24 mouse cellular contexts compared by ENCODE assay signal in the genomic region with DNA sequence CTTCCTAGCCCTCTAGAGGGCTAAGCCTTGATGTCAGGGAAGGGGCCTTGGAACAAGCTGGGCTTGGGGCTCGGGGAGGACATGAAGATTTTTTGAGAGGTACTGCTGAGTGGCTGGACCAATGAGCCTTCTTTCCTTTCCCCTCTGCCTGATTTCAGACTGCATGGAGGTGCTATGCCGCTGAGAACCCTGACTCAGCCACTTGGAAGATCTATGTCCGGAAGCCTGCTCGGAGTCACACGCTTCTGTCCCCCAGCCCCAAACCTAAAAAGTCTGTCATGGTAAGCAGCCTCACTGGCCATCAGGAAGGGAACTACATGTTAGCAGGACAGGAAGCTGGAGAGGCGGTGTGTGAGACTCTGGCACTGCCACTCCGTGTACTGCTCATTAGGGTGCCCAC.
DNase-seq lines count a peak whose midpoint lies in the region; ATAC-seq lines count a peak whose summit lies in the region.
"Had no signal": no experiment of that assay in that cellular context is flagged by ENCODE, and none has a peak within 500 bp of the region (broad histone marks: within the 10 kb centered on the region; RNA-seq: fewer than 3 reads in every experiment).

No protein-coding gene starts in this region.

- H3K9ac ChIP-seq in intestine, embryonic 14.5 days (ENCODE audit: low read length), result no peak overlapping the region
- H3K9ac ChIP-seq in intestine, embryonic 16.5 days (ENCODE audit: low read depth, low read length), result no peak overlapping the region
- H3K9ac ChIP-seq: forebrain, embryonic 13.5 days; heart, embryonic 12.5 days; heart, embryonic 15.5 days; hindbrain, embryonic 13.5 days had no signal

- H3K4me3 ChIP-seq in intestine, embryonic 14.5 days (ENCODE audit: low read depth, low read length), result no peak overlapping the region
- no peak overlapping the region for H3K4me3 ChIP-seq in intestine, embryonic 16.5 days (ENCODE audit: low read length)
- no peak overlapping the region for H3K4me3 ChIP-seq in embryonic facial prominence, embryonic 10.5 days
- H3K4me3 ChIP-seq in limb, embryonic 10.5 days, result no peak overlapping the region
- H3K4me3 ChIP-seq: forebrain, embryonic 10.5 days; forebrain, embryonic 13.5 days; heart, embryonic 12.5 days; heart, embryonic 15.5 days; hindbrain, embryonic 10.5 days; hindbrain, embryonic 13.5 days had no signal

- no peak overlapping the region for H3K27ac ChIP-seq in intestine, embryonic 14.5 days (ENCODE audit: low read depth)
- no peak overlapping the region for H3K27ac ChIP-seq in intestine, embryonic 16.5 days (ENCODE audit: low read length)
- no peak overlapping the region for H3K27ac ChIP-seq in embryonic facial prominence, embryonic 10.5 days (replicated peaks)
- H3K27ac ChIP-seq in limb, embryonic 10.5 days, result no peak overlapping the region
- H3K27ac ChIP-seq: forebrain, embryonic 10.5 days; forebrain, embryonic 13.5 days; heart, embryonic 15.5 days; hindbrain, embryonic 10.5 days; hindbrain, embryonic 13.5 days had no signal

- H3K9me3 ChIP-seq in intestine, embryonic 14.5 days (ENCODE audit: control insufficient read depth, low read length), result no peaks in the 10 kb centered on the region
- H3K9me3 ChIP-seq in intestine, embryonic 16.5 days (ENCODE audit: control insufficient read depth, low read length), result no peaks in the 10 kb centered on the region
- H3K9me3 ChIP-seq in embryonic facial prominence, embryonic 10.5 days, result no peaks in the 10 kb centered on the region
- no peaks in the 10 kb centered on the region for H3K9me3 ChIP-seq in limb, embryonic 10.5 days (replicated peaks)
- H3K9me3 ChIP-seq: forebrain, embryonic 10.5 days; forebrain, embryonic 13.5 days; heart, embryonic 12.5 days; heart, embryonic 15.5 days; hindbrain, embryonic 10.5 days; hindbrain, embryonic 13.5 days had no signal

- no peaks in the 10 kb centered on the region; the same call in 1 of the 2 replicates for H3K27me3 ChIP-seq in intestine, embryonic 14.5 days (replicated peaks; ENCODE audit: control insufficient read depth, insufficient read depth, low read length)
- H3K27me3 ChIP-seq in intestine, embryonic 16.5 days (replicated peaks; ENCODE audit: control insufficient read depth, insufficient read depth, low read length), result no peaks in the 10 kb centered on the region
- peaks cover 42% of the 10 kb centered on the region for H3K27me3 ChIP-seq in embryonic facial prominence, embryonic 10.5 days (replicated peaks; ENCODE audit: low read depth, poor library complexity, severe bottlenecking)
- H3K27me3 ChIP-seq in limb, embryonic 10.5 days (ENCODE audit: low read depth, poor library complexity, severe bottlenecking), result 0 out of 2 replicates have a peak, but pooled peaks cover 4% of the 10 kb centered on the region
- H3K27me3 ChIP-seq: heart, embryonic 15.5 days; hindbrain, embryonic 13.5 days had no signal

- 89% methylated on average over 7 of the region's 7 CpGs for WGBS in intestine, embryonic 14.5 days
- WGBS in intestine, embryonic 16.5 days, result 88% methylated on average over 7 of the region's 7 CpGs
- WGBS in embryonic facial prominence, embryonic 10.5 days, result 90% methylated on average over 7 of the region's 7 CpGs
- WGBS in limb, embryonic 10.5 days, result 90% methylated on average over 7 of the region's 7 CpGs

- no peaks in the 10 kb centered on the region for H3K4me1 ChIP-seq in intestine, embryonic 14.5 days (replicated peaks; ENCODE audit: control insufficient read depth, insufficient read depth, low read length)
- no peaks in the 10 kb centered on the region for H3K4me1 ChIP-seq in intestine, embryonic 16.5 days (ENCODE audit: control insufficient read depth, insufficient read depth, low read length)
- 0 out of 2 replicates have a peak, but pooled peaks cover 2% of the 10 kb centered on the region for H3K4me1 ChIP-seq in embryonic facial prominence, embryonic 10.5 days
- H3K4me1 ChIP-seq in limb, embryonic 10.5 days, result peaks cover 6% of the 10 kb centered on the region; the same call in 1 of the 2 replicates
- H3K4me1 ChIP-seq: heart, embryonic 12.5 days; heart, embryonic 15.5 days had no signal

- ATAC-seq in intestine, embryonic 14.5 days (replicated peaks; ENCODE audit: low FRiP score, low TSS enrichment, low read depth), result no peak
- no peak for ATAC-seq in intestine, embryonic 16.5 days
- ATAC-seq: CD4-positive, CD25-positive, alpha-beta regulatory T cell, adult 4 months; forebrain, embryonic 13.5 days; forebrain, embryonic 16.5 days; hindbrain, embryonic 16.5 days had no signal

- H3K4me2 ChIP-seq in intestine, embryonic 14.5 days (ENCODE audit: low read length), result no peak overlapping the region
- H3K4me2 ChIP-seq in intestine, embryonic 16.5 days (ENCODE audit: low read depth, low read length), result no peak overlapping the region
- H3K4me2 ChIP-seq: forebrain, embryonic 13.5 days; heart, embryonic 12.5 days; heart, embryonic 15.5 days; hindbrain, embryonic 13.5 days had no signal

- H3K36me3 ChIP-seq in intestine, embryonic 14.5 days (ENCODE audit: control insufficient read depth, insufficient read depth, low read length), result no peaks in the 10 kb centered on the region
- no peaks in the 10 kb centered on the region for H3K36me3 ChIP-seq in intestine, embryonic 16.5 days (ENCODE audit: control insufficient read depth, insufficient read depth, low read length)
- no peaks in the 10 kb centered on the region for H3K36me3 ChIP-seq in embryonic facial prominence, embryonic 10.5 days (replicated peaks)
- no peaks in the 10 kb centered on the region for H3K36me3 ChIP-seq in limb, embryonic 10.5 days
- H3K36me3 ChIP-seq: forebrain, embryonic 10.5 days; hindbrain, embryonic 10.5 days; hindbrain, embryonic 13.5 days had no signal

- peak; percentile 47 for DNase-seq in intestine, embryonic 14.5 days (ENCODE audit: low spot score)
- DNase-seq in embryonic facial prominence, embryonic 10.5 days (ENCODE audit: low spot score), result peak; percentile 4
- DNase-seq in limb, embryonic 10.5 days (ENCODE audit: low spot score), result peak; percentile 9
- DNase-seq in testis, postnatal 14 days (ENCODE audit: low spot score), result peak; percentile 3
- DNase-seq in spleen, postnatal 36 days (ENCODE audit: low spot score in 2 of 2), result no peak
- DNase-seq: adrenal gland, adult 2 months; adrenal gland, postnatal 14 days; cerebellum, adult 11-12 months; cerebellum, adult 8-10 months; cerebellum, postnatal 10 days; embryo, embryonic 11 days; gastrocnemius, postnatal 10 days; gastrocnemius, postnatal 36 days; heart, adult 18-20 months had no signal

Comparison
In these comparisons a context has a peak if more than half of its experiments do, and no peak if none do; other contexts are left out.
1. DNase-seq: peak in intestine, embryonic 14.5 days (single experiment), embryonic facial prominence, embryonic 10.5 days (single experiment), limb, embryonic 10.5 days (single experiment) and testis, postnatal 14 days (single experiment); none in spleen, postnatal 36 days (0 of 2).